Mouse (Mus musculus) heart, embryonic 10.5 days (tissue): ENCODE measurements around the gene Gm609. TPM values are rescaled to one million over a fixed set of nuclear protein-coding genes. Genes with fewer than 3 reads are reported as not detected.
A peak's percentile ranks its signal among the peaks of the same experiment; 100 is the strongest.
"Not testable (repeated sequence)": the region's sequence is repeated elsewhere in the genome, so short reads cannot be mapped to it uniquely, and the experiment has no call there.

Experiments
- DNase-seq: peaks from one replicate; pipeline ENCODE4 v3.0.0-alpha.2; 2017; ENCODE audit warnings: low spot score
- H3K27ac ChIP-seq: fragments of 300-500 bp; sonication (generic); 2 replicates; pipeline ENCODE4 v1.5.1; 2016; ENCODE audit warnings: mild to moderate bottlenecking
- H3K27me3 ChIP-seq: fragments of 300-500 bp; sonication (generic); 2 replicates; pipeline ENCODE4 v1.6.1; 2016; ENCODE audit warnings: mild to moderate bottlenecking; ENCODE audit not compliant: poor library complexity, insufficient read depth, severe bottlenecking
- H3K36me3 ChIP-seq: fragments of 300-500 bp; sonication (generic); 2 replicates; pipeline ENCODE4 v1.6.1; 2016; ENCODE audit warnings: mild to moderate bottlenecking, moderate library complexity
- H3K4me1 ChIP-seq: fragments of 300-500 bp; sonication (generic); 2 replicates; pipeline ENCODE4 v1.6.1; 2016; ENCODE audit warnings: mild to moderate bottlenecking
- H3K4me3 ChIP-seq: fragments of 300-500 bp; sonication (generic); 2 replicates; pipeline ENCODE4 v1.5.1; 2016; ENCODE audit warnings: mild to moderate bottlenecking, moderate library complexity
- H3K9me3 ChIP-seq: fragments of 300-500 bp; sonication (generic); 2 replicates; pipeline ENCODE4 v1.6.1; 2016; ENCODE audit warnings: mild to moderate bottlenecking, moderate library complexity
- WGBS: fragments of 180-500 bp; shearing (Covaris S2); methylation state at CpG from one replicate; pipeline ENCODE4 v1.1.7; 2016; 5-methylcytosine and 5-hydroxymethylcytosine counted together
- polyA plus RNA-seq: library from polyadenylated mRNA; unstranded; fragments of >200 nt; fragmentation: Nextera tagmentation; extraction: Ambion mirVana; gene quantifications from 2 replicates; pipeline ENCODE4 v1.2.1, GENCODE M21; 2016

The Gm609 gene
- polyA plus RNA-seq = not detected in 2 replicates

GRCm38 (mm10) chr16:45492927-45493326 lies at the start of gene Gm609:
Gene Gm609, minus strand, starts transcription at chr16:45492969.
- no peak for DNase-seq
- no peaks in the 10 kb centered on the region for H3K4me1 ChIP-seq
- H3K4me3 ChIP-seq = no peak within 1 kb of the TSS
- no peak within 1 kb of the TSS for H3K27ac ChIP-seq
- no peaks in the 10 kb centered on the region for H3K36me3 ChIP-seq
- H3K9me3 ChIP-seq = no peaks in the 10 kb centered on the region
- 78% methylated on average over 5 of the region's 5 CpGs for WGBS
- H3K27me3 ChIP-seq = no peaks in the 10 kb centered on the region

- no peaks in the 10 kb centered on the region for H3K27me3 ChIP-seq
- H3K4me1 ChIP-seq = no peaks in the 10 kb centered on the region
- no peak for DNase-seq
- no peaks in the 10 kb centered on the region for H3K36me3 ChIP-seq
- H3K27ac ChIP-seq = no peak overlapping the region
- no peaks in the 10 kb centered on the region for H3K9me3 ChIP-seq
- H3K4me3 ChIP-seq = no peak overlapping the region
Observed at GRCm38 (mm10) chr16:45542108-45542507, 49.3 kb upstream of the Gm609 start.

- DNase-seq, H3K27me3 ChIP-seq, H3K4me1 ChIP-seq, H3K9me3 ChIP-seq, H3K27ac ChIP-seq, H3K36me3 ChIP-seq, H3K4me3 ChIP-seq: not testable (repeated sequence)
- 46% methylated on average over 1 of the region's 1 CpGs for WGBS
Observed at GRCm38 (mm10) chr16:45538342-45538741, 45.6 kb upstream of the Gm609 start.

GRCm38 (mm10) chr16:45535009-45535408 lies 42.2 kb upstream of the Gm609 start, which contains the start of gene Slc9c1:
Gene Slc9c1, plus strand, starts transcription at chr16:45535309.
- Histone ChIP-seq H3K4me3 (no peak within 1 kb of the TSS), H3K4me1 (no peaks in the 10 kb centered on the region), H3K27ac (no peak within 1 kb of the TSS), H3K9me3 (no peaks in the 10 kb centered on the region), H3K36me3 (no peaks in the 10 kb centered on the region), H3K27me3 (no peaks in the 10 kb centered on the region)
- DNase-seq = no peak
- WGBS = 88% methylated on average over 5 of the region's 5 CpGs

GRCm38 (mm10) chr16:45531950-45532349 lies 39.2 kb upstream of the Gm609 start, which contains the start of gene Gm17783:
Gene Gm17783, minus strand, starts transcription at chr16:45532050.
- DNase-seq = no peak
- Histone ChIP-seq H3K27ac (no peak within 1 kb of the TSS), H3K4me3 (no peak within 1 kb of the TSS), H3K4me1 (no peaks in the 10 kb centered on the region), H3K27me3 (no peaks in the 10 kb centered on the region), H3K36me3 (no peaks in the 10 kb centered on the region), H3K9me3 (no peaks in the 10 kb centered on the region)
- 83% methylated on average over 4 of the region's 4 CpGs for WGBS

- H3K36me3 ChIP-seq = no peaks in the 10 kb centered on the region
- 68% methylated on average over 5 of the region's 5 CpGs for WGBS
- no peak for DNase-seq
- H3K9me3 ChIP-seq = no peaks in the 10 kb centered on the region
- no peaks in the 10 kb centered on the region for H3K4me1 ChIP-seq
- H3K27me3 ChIP-seq = no peaks in the 10 kb centered on the region
- H3K4me3 ChIP-seq = no peak overlapping the region
- H3K27ac ChIP-seq = no peak overlapping the region
Observed at GRCm38 (mm10) chr16:45525551-45525950, 32.8 kb upstream of the Gm609 start.

GRCm38 (mm10) chr16:45495326-45495725 lies 2.6 kb upstream of the Gm609 start:
- H3K27ac ChIP-seq = no peak overlapping the region
- H3K9me3 ChIP-seq = no peaks in the 10 kb centered on the region
- 79% methylated on average over 1 of the region's 1 CpGs for WGBS
- no peak overlapping the region for H3K4me3 ChIP-seq
- H3K36me3 ChIP-seq = no peaks in the 10 kb centered on the region
- no peak for DNase-seq
- H3K4me1 ChIP-seq = no peaks in the 10 kb centered on the region
- H3K27me3 ChIP-seq = no peaks in the 10 kb centered on the region

GRCm38 (mm10) chr16:45476991-45477390 lies 15.8 kb downstream of the Gm609 start:
- Histone ChIP-seq H3K9me3 (no peaks in the 10 kb centered on the region), H3K27ac (no peak overlapping the region), H3K36me3 (no peaks in the 10 kb centered on the region), H3K4me1 (no peaks in the 10 kb centered on the region), H3K27me3 (no peaks in the 10 kb centered on the region), H3K4me3 (no peak overlapping the region)
- no peak for DNase-seq

GRCm38 (mm10) chr16:45471836-45472235 lies 20.9 kb downstream of the Gm609 start:
- H3K36me3 ChIP-seq, H3K9me3 ChIP-seq, H3K27ac ChIP-seq, H3K4me3 ChIP-seq, DNase-seq, H3K27me3 ChIP-seq, H3K4me1 ChIP-seq: not testable (repeated sequence)
- 77% methylated on average over 3 of the region's 3 CpGs for WGBS

- Histone ChIP-seq H3K27ac (no peak overlapping the region), H3K4me1 (no peaks in the 10 kb centered on the region), H3K27me3 (no peaks in the 10 kb centered on the region), H3K4me3 (no peak overlapping the region), H3K9me3 (no peaks in the 10 kb centered on the region), H3K36me3 (no peaks in the 10 kb centered on the region)
- no peak for DNase-seq
Observed at GRCm38 (mm10) chr16:45454762-45455161, 38.0 kb downstream of the Gm609 start.

GRCm38 (mm10) chr16:45437230-45437739 lies 55.5 kb downstream of the Gm609 start:
- WGBS = 76% methylated on average over 1 of the region's 1 CpGs
- no peaks in the 10 kb centered on the region for H3K4me1 ChIP-seq
- H3K27ac ChIP-seq = no peak overlapping the region
- DNase-seq = peak; percentile 73
- no peaks in the 10 kb centered on the region for H3K27me3 ChIP-seq
- no peaks in the 10 kb centered on the region for H3K36me3 ChIP-seq
- H3K4me3 ChIP-seq = no peak overlapping the region
- no peaks in the 10 kb centered on the region for H3K9me3 ChIP-seq

- H3K36me3 ChIP-seq = no peaks in the 10 kb centered on the region
- DNase-seq = no peak
- H3K9me3 ChIP-seq = no peaks in the 10 kb centered on the region
- no peaks in the 10 kb centered on the region for H3K27me3 ChIP-seq
- no peak overlapping the region for H3K27ac ChIP-seq
- no peaks in the 10 kb centered on the region for H3K4me1 ChIP-seq
- no peak overlapping the region for H3K4me3 ChIP-seq
Observed at GRCm38 (mm10) chr16:45435591-45435990, 57.2 kb downstream of the Gm609 start.

- no peak for DNase-seq
- 81% methylated on average over 9 of the region's 9 CpGs for WGBS
Observed at GRCm38 (mm10) chr16:45427651-45428050, 65.1 kb downstream of the Gm609 start.

GRCm38 (mm10) chr16:45413497-45413896 lies 79.3 kb downstream of the Gm609 start:
- no peaks in the 10 kb centered on the region for H3K36me3 ChIP-seq
- no peak overlapping the region for H3K4me3 ChIP-seq

More at GRCm38 (mm10) chr16:45427651-45428050, 65.1 kb downstream of the Gm609 start:
- no peaks in the 10 kb centered on the region for H3K9me3 ChIP-seq
- H3K4me3 ChIP-seq = no peak overlapping the region
- H3K27ac ChIP-seq = no peak overlapping the region
- H3K36me3 ChIP-seq = no peaks in the 10 kb centered on the region
- no peaks in the 10 kb centered on the region for H3K4me1 ChIP-seq
- H3K27me3 ChIP-seq = no peaks in the 10 kb centered on the region

More at GRCm38 (mm10) chr16:45413497-45413896, 79.3 kb downstream of the Gm609 start:
- no peak for DNase-seq
- H3K27me3 ChIP-seq = no peaks in the 10 kb centered on the region
- no peaks in the 10 kb centered on the region for H3K9me3 ChIP-seq
- H3K27ac ChIP-seq = no peak overlapping the region
- H3K4me1 ChIP-seq = no peaks in the 10 kb centered on the region; the same call in 1 of the 2 replicates
